Mouse (Mus musculus): ENCODE measurements around the gene Sphk1. TPM values are rescaled to one million over a fixed set of nuclear protein-coding genes. Genes with fewer than 3 reads are reported as not detected.

The Sphk1 gene
- polyA plus RNA-seq, 1 experiment = 41.8 TPM

DNA sequence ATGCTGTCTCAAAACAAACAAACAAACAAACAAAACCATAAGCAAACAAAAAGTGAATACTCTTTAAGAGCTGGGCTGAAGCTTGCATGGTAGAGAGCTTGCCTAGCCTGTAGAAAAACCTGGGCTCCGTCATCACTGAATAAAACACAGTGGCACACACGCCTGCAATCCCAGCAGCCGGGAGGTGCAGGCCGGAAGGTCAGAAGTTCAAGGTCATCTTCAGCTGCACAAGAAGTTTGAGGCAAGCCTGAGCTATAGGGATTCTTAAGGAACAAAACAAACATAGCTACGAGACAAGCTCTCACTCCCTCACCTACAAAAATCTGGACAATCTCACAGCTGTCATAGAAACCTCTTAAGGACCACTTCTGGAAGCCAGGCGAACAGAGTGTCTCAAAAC, 55.0 kb downstream of the Sphk1 start:
- no peak for DNase-seq
- no peaks in the 10 kb centered on the region for H3K4me1 ChIP-seq (ENCODE audit: control insufficient read depth, insufficient read depth, low read length)
- 64% methylated on average over 6 of the region's 6 CpGs for WGBS
- no peak overlapping the region for H3K4me3 ChIP-seq (replicated peaks; ENCODE audit: extremely low read depth, low read depth, low read length)
- TF ChIP-seq CTCF (IDR thresholded peaks at IDR 0.05; ENCODE audit: insufficient read depth, low read length) (no peak), POLR2A (IDR thresholded peaks at IDR 0.05; ENCODE audit: borderline replicate concordance, extremely low read depth, low read depth, low read length) (no peak)

Other genes starting within 250 kb of the Sphk1 start
- 0.10 and 0.18 TPM in 2 replicates for gene Galr2, start 250.0 kb upstream of the Sphk1 start, polyA plus RNA-seq (2012; rRNA removed)
- gene Exoc7, start 223.7 kb upstream of the Sphk1 start, polyA plus RNA-seq (2012; rRNA removed) = 29.9 and 33.2 TPM in 2 replicates
- gene Foxj1, start 195.5 kb upstream of the Sphk1 start, polyA plus RNA-seq (2012; rRNA removed) = 78.4 and 114 TPM in 2 replicates
- 3.0 and 3.6 TPM in 2 replicates for gene Rnf157, start 117.9 kb upstream of the Sphk1 start, polyA plus RNA-seq (2012; rRNA removed)
- 159 and 160 TPM in 2 replicates for gene Ubald2, start 96.8 kb upstream of the Sphk1 start, polyA plus RNA-seq (2012; rRNA removed)
- gene Qrich2, start 64.7 kb upstream of the Sphk1 start, polyA plus RNA-seq (2012; rRNA removed) = 0.11 and 0.18 TPM in 2 replicates
- 82.4 and 92.0 TPM in 2 replicates for gene Prpsap1, start 36.7 kb upstream of the Sphk1 start, polyA plus RNA-seq (2012; rRNA removed)
- gene Ube2o, start 50.5 kb downstream of the Sphk1 start, polyA plus RNA-seq (2012; rRNA removed) = 18.3 and 18.8 TPM in 2 replicates
- gene Aanat, start 55.5 kb downstream of the Sphk1 start, polyA plus RNA-seq (2012; rRNA removed) = 0.15 TPM in 1 of 2 replicates, not detected in the other
- gene Rhbdf2, start 96.1 kb downstream of the Sphk1 start, polyA plus RNA-seq (2012; rRNA removed) = 82.2 and 87.8 TPM in 2 replicates
- gene Prcd, start 122.6 kb downstream of the Sphk1 start, polyA plus RNA-seq (2012; rRNA removed) = 2.8 and 5.6 TPM in 2 replicates
- 33.6 and 41.2 TPM in 2 replicates for gene Cygb, start 123.4 kb downstream of the Sphk1 start, polyA plus RNA-seq (2012; rRNA removed)
- 0.26 and 0.28 TPM in 2 replicates for gene St6galnac1, start 244.6 kb downstream of the Sphk1 start, polyA plus RNA-seq (2012; rRNA removed)